Mouse (Mus musculus) spleen, adult 2 months (tissue): ENCODE data around the gene Pde6h. TPM values are rescaled to one million over a fixed set of nuclear protein-coding genes. Genes with fewer than 3 reads are reported as not detected.
"Not testable (repeated sequence)": the region's sequence is repeated elsewhere in the genome, so short reads cannot be mapped to it uniquely, and the experiment has no call there.

Experiments used
- DNase-seq, 2 experiments: peaks; one replicate each; pipeline versions ENCODE4 v3.0.0 to v3.0.0-alpha.2; 2012 to 2021; ENCODE audit warnings: low spot score in 2 of 2, low read depth in 1 of 2
- H3K27ac ChIP-seq: fragments of 200-500 bp; 2 replicates; pipeline ENCODE4 v1.5.1; 2012; ENCODE audit warnings: low read length, inconsistent platforms; ENCODE audit not compliant: insufficient read depth
- H3K27me3 ChIP-seq: fragments of 200-500 bp; 2 replicates; pipeline ENCODE4 v1.6.1; 2012; ENCODE audit warnings: mild to moderate bottlenecking, moderate library complexity, low read length, inconsistent platforms; ENCODE audit not compliant: control insufficient read depth, insufficient read depth
- H3K36me3 ChIP-seq: fragments of 200-500 bp; 2 replicates; pipeline ENCODE4 v1.6.1; 2012; ENCODE audit warnings: mild to moderate bottlenecking, low read length, inconsistent platforms; ENCODE audit not compliant: control insufficient read depth, insufficient read depth
- H3K4me1 ChIP-seq: fragments of 200-500 bp; 2 replicates; pipeline ENCODE4 v1.6.1; 2011; ENCODE audit warnings: inconsistent platforms; ENCODE audit not compliant: control insufficient read depth, insufficient read depth, insufficient read length
- H3K4me3 ChIP-seq: fragments of 200-500 bp; 2 replicates; pipeline ENCODE4 v1.5.1; 2011; ENCODE audit warnings: mild to moderate bottlenecking, inconsistent platforms; ENCODE audit not compliant: insufficient read depth, insufficient read length; ENCODE audit errors: extremely low read depth
- CTCF ChIP-seq: fragments of 200-500 bp; IDR thresholded peaks from 2 replicates; pipeline ENCODE4 v1.5.1; 2011; ENCODE audit warnings: mild to moderate bottlenecking, inconsistent platforms; ENCODE audit not compliant: insufficient read depth, insufficient read length, insufficient replicate concordance; ENCODE audit errors: extremely low read depth
- POLR2A ChIP-seq: fragments of 200-500 bp; IDR thresholded peaks from 2 replicates; pipeline ENCODE4 v1.6.1; 2011; ENCODE audit warnings: low read depth, low read length, inconsistent platforms
- WGBS: fragments of 180-500 bp; shearing (Covaris S2); methylation state at CpG from one replicate; pipeline ENCODE4 v1.1.7; 2018; 5-methylcytosine and 5-hydroxymethylcytosine counted together
- polyA plus RNA-seq: library from polyadenylated mRNA; depleted of rRNA; stranded (reverse); fragments of >200 nt; gene quantifications from 2 replicates; pipeline ENCODE4 v1.2.3, GENCODE M21; 2012; rRNA removed

Gene Pde6h
- 0.01 TPM in 1 of 2 replicates, not detected in the other for polyA plus RNA-seq

- H3K36me3 ChIP-seq, result peaks cover 53% of the 10 kb centered on the region
These were observed at the start of gene Pde6h for GRCm38 (mm10) chr6:136923532-136923931. Pde6h (plus strand) TSS chr6:136923832.

GRCm38 (mm10) chr6:136874599-136874998 lies 49.0 kb upstream of the Pde6h start:
- Histone ChIP-seq H3K36me3 (no peaks in the 10 kb centered on the region), H3K4me3 (no peak overlapping the region), H3K27ac (no peak overlapping the region), H3K27me3 (no peaks in the 10 kb centered on the region), H3K4me1 (no peaks in the 10 kb centered on the region)
- no peak for DNase-seq
- 36% methylated on average over 8 of the region's 8 CpGs for WGBS
- TF ChIP-seq CTCF (no peak), POLR2A (no peak)

More at GRCm38 (mm10) chr6:136923532-136923931, at the start of gene Pde6h:
- Histone ChIP-seq H3K4me1 (peaks cover 4% of the 10 kb centered on the region; the same call in 1 of the 2 replicates), H3K27me3 (no peaks in the 10 kb centered on the region), H3K4me3 (no peak within 1 kb of the TSS), H3K27ac (no peak within 1 kb of the TSS)
- TF ChIP-seq POLR2A, result no peak
- no peak for TF ChIP-seq CTCF
- 94% methylated on average over 8 of the region's 8 CpGs for WGBS
- DNase-seq, result no peak

DNA sequence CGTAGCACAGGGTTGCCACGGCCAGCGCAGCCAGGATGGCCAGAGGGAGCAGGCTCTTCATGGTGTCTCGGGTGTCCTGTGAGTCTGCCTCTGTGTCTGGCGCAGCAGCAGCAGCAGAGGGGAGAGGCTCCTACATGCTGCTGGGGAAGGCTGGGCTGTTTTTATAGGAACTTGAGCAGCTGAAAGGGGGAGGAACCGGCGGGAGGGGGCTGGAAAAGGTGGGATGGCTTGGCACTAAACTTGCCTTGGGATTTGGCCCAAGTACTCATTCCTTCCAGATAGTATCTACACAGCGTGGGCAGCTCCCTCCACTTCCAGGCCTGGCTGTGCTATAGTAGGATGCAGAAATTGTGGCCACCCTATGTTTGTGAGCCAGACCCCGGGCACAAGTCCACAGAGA lies 48.0 kb upstream of the Pde6h start, which contains the start of gene Mgp:
Mgp (minus strand) TSS at position 154 of the 400 bp plus-strand sequence.
- DNase-seq, result no peak
- Histone ChIP-seq H3K4me1 (no peaks in the 10 kb centered on the region), H3K4me3 (no peak within 1 kb of the TSS), H3K36me3 (no peaks in the 10 kb centered on the region), H3K27me3 (no peaks in the 10 kb centered on the region), H3K27ac (no peak within 1 kb of the TSS)
- TF ChIP-seq CTCF, result no peak
- no peak for TF ChIP-seq POLR2A
- WGBS, result 75% methylated on average over 9 of the region's 9 CpGs

DNA sequence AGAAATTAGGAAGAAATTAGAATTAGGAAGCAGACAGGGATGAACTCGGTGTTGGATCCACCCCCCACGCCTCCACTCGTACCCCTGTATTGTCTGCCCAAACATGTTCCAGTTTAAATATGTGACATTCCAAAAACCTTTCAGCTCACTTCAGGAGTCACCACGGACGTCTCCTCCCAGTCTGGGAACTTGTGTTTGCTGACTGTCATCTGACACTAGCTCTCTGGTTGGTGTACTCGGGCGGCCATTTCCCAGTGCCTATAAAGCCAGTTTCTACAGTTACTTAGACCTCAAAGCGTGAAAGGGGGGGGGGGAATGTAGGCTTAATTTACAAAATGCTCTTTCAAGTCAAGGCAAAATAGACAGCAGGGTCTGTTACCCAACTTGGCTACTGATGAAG lies 42.0 kb upstream of the Pde6h start:
- TF ChIP-seq POLR2A (no peak), CTCF (no peak)
- WGBS, result 89% methylated on average over 8 of the region's 8 CpGs
- no peaks in the 10 kb centered on the region for H3K4me1 ChIP-seq
- no peak overlapping the region for H3K27ac ChIP-seq
- no peak overlapping the region for H3K4me3 ChIP-seq
- no peaks in the 10 kb centered on the region for H3K36me3 ChIP-seq
- H3K27me3 ChIP-seq, result no peaks in the 10 kb centered on the region
- DNase-seq, result no peak

DNA sequence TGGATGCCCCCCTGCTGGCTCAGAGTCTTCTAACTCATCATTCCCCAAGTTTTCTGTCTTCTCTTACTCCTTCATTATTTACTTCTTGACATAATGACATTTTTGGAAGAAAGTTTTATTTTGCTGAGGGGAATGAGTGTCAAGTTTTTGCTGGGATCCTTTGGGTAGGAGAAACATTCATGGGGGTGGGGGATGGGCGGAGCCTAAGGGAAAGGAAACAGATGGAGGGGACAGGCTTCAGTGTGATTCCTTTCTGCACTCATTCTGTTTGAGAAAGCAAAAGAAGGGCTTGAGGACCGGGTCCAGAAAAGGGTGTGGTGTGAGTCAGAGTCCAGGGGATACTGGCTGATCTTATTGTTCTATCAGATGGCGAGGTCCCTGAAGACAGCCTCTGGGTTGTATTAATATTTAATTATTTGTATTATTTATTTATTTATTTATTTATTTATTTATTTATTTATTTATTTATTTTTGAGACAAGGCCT lies 40.2 kb upstream of the Pde6h start:
- no peak for DNase-seq
- no peak for TF ChIP-seq CTCF
- no peak for TF ChIP-seq POLR2A
- no peaks in the 10 kb centered on the region for H3K4me1 ChIP-seq
- no peak overlapping the region for H3K27ac ChIP-seq
- H3K27me3 ChIP-seq, result no peaks in the 10 kb centered on the region
- 80% methylated on average over 3 of the region's 3 CpGs for WGBS
- H3K4me3 ChIP-seq, result no peak overlapping the region
- no peaks in the 10 kb centered on the region for H3K36me3 ChIP-seq

- no peaks in the 10 kb centered on the region for H3K4me1 ChIP-seq
- no peak for DNase-seq
- no peak overlapping the region for H3K4me3 ChIP-seq
- H3K27me3 ChIP-seq, result no peaks in the 10 kb centered on the region
- TF ChIP-seq POLR2A (no peak), CTCF (no peak)
- H3K36me3 ChIP-seq, result no peaks in the 10 kb centered on the region
- H3K27ac ChIP-seq, result no peak overlapping the region
- 82% methylated on average over 6 of the region's 6 CpGs for WGBS
These were observed 39.7 kb upstream of the Pde6h start for GRCm38 (mm10) chr6:136883961-136884360.

DNA sequence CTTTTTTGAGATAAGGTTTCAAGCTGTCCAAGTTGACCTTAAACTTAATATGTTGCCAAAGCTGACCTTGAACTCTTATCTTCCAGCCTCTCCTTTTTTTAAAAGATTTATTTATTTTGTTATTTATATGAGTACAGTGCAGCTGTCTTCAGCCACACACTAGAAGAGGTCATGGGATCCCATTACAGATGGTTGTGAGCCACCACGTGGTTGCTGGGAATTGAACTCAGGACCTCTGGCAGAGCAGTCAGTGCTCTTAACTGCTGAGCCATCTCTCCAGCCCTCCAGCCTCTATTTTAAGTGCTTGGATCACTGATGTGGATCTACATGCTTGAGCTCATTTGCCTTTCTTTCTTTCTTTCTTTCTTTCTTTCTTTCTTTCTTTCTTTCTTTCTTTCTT lies 38.9 kb upstream of the Pde6h start:
- H3K4me1 ChIP-seq, H3K27ac ChIP-seq, DNase-seq, H3K27me3 ChIP-seq, H3K4me3 ChIP-seq, H3K36me3 ChIP-seq: not testable (repeated sequence)
- WGBS, result 81% methylated on average over 1 of the region's 1 CpGs
